Mouse (Mus musculus): ENCODE measurements around the gene Alcam. TPM values are rescaled to one million over a fixed set of nuclear protein-coding genes. Genes with fewer than 3 reads are reported as not detected.
A peak's percentile ranks its signal among the peaks of the same experiment; 100 is the strongest.

Alcam gene
- 10 to 100 TPM in 1 of 2 experiments, 1 to 10 TPM in 1; 9.2 to 10.1 TPM for total RNA-seq (2021)

- DNase-seq: peak; percentile 44
These were observed at the start of gene Alcam for GRCm38 (mm10) chr16:52453971-52454514. Gene Alcam, minus strand, starts transcription at chr16:52454074.

GRCm38 (mm10) chr16:52498757-52499335, 45.0 kb upstream of the Alcam start:
- no peak for DNase-seq

GRCm38 (mm10) chr16:52490542-52490941, 36.7 kb upstream of the Alcam start:
- DNase-seq: no peak

- DNase-seq: no peak
These were observed 20.4 kb upstream of the Alcam start for GRCm38 (mm10) chr16:52474235-52474634.

- no peak for DNase-seq
These were observed 19.2 kb upstream of the Alcam start for GRCm38 (mm10) chr16:52473089-52473488.

- DNase-seq: no peak
These were observed 18.8 kb upstream of the Alcam start for GRCm38 (mm10) chr16:52472635-52473034.

GRCm38 (mm10) chr16:52472059-52472458, 18.2 kb upstream of the Alcam start:
- no peak for DNase-seq

- DNase-seq: no peak
These were observed 17.0 kb upstream of the Alcam start for GRCm38 (mm10) chr16:52470881-52471280.

GRCm38 (mm10) chr16:52470226-52470625, 16.4 kb upstream of the Alcam start:
- no peak for DNase-seq

GRCm38 (mm10) chr16:52468426-52468825, 14.6 kb upstream of the Alcam start:
- no peak for DNase-seq

GRCm38 (mm10) chr16:52466770-52467169, 12.9 kb upstream of the Alcam start:
- DNase-seq: no peak

- DNase-seq: no peak
These were observed 10.7 kb upstream of the Alcam start for GRCm38 (mm10) chr16:52464597-52464996.

- peak; percentile 97 for DNase-seq
These were observed 785 bp downstream of the Alcam start for GRCm38 (mm10) chr16:52452862-52453715.

- peak; percentile 16 for DNase-seq
These were observed 1.4 kb downstream of the Alcam start for GRCm38 (mm10) chr16:52452477-52452831.

- no peak for DNase-seq
These were observed 1.9 kb downstream of the Alcam start for GRCm38 (mm10) chr16:52451786-52452476.

GRCm38 (mm10) chr16:52451101-52451785, 2.6 kb downstream of the Alcam start:
- peak; percentile 35 for DNase-seq

- DNase-seq: peak; percentile 55
These were observed 3.4 kb downstream of the Alcam start for GRCm38 (mm10) chr16:52450245-52451100.

- DNase-seq: no peak
These were observed 4.0 kb downstream of the Alcam start for GRCm38 (mm10) chr16:52449889-52450244.

GRCm38 (mm10) chr16:52445984-52446383, 7.9 kb downstream of the Alcam start:
- no peak for DNase-seq

- DNase-seq: no peak
These were observed 10.0 kb downstream of the Alcam start for GRCm38 (mm10) chr16:52443635-52444505.

- DNase-seq: no peak
These were observed 10.8 kb downstream of the Alcam start for GRCm38 (mm10) chr16:52443055-52443454.
